Mouse (Mus musculus) neural tube, embryonic 14.5 days (tissue): Measurements from ENCODE around the gene Ppp1ca. TPM values are rescaled to one million over a fixed set of nuclear protein-coding genes. Genes with fewer than 3 reads are reported as not detected.

Experiments
- microRNA-seq: library from miRNA; unstranded; fragments of <30 nt; microRNA quantifications from one replicate; pipeline ENCODE4, GENCODE M21; 2016
- polyA plus RNA-seq: library from polyadenylated mRNA; unstranded; fragments of >200 nt; fragmentation: Nextera tagmentation; extraction: Ambion mirVana; gene quantifications from 2 replicates; pipeline ENCODE4 v1.2.1, GENCODE M21; 2014

The Ppp1ca gene
- polyA plus RNA-seq, 1 experiment from 2014 or later: 574 TPM

Small RNAs within 50 kb of the gene (microRNA-seq; reads per million reads assigned to microRNA genes)
- gene Gm26115: not detected

Other genes starting within 250 kb of the Ppp1ca start
- not detected in 2 replicates for gene Aldh3b3, start 233.4 kb upstream of the Ppp1ca start, polyA plus RNA-seq
- 0.15 and 0.40 TPM in 2 replicates for gene Aldh3b2, start 219.7 kb upstream of the Ppp1ca start, polyA plus RNA-seq
- gene Acy3, start 205.5 kb upstream of the Ppp1ca start, polyA plus RNA-seq: 1.6 and 3.0 TPM in 2 replicates
- not detected in 2 replicates for gene Tbx10, start 199.3 kb upstream of the Ppp1ca start, polyA plus RNA-seq
- gene Nudt8, start 191.5 kb upstream of the Ppp1ca start, polyA plus RNA-seq: 29.4 and 33.7 TPM in 2 replicates
- gene Gm49405, start 191.4 kb upstream of the Ppp1ca start, polyA plus RNA-seq: 3.8 and 4.9 TPM in 2 replicates
- 6.2 and 6.5 TPM in 2 replicates for gene Doc2g, start 188.8 kb upstream of the Ppp1ca start, polyA plus RNA-seq
- gene Ndufv1, start 179.3 kb upstream of the Ppp1ca start, polyA plus RNA-seq: 241 and 262 TPM in 2 replicates
- 437 and 484 TPM in 2 replicates for gene Gstp1, start 154.1 kb upstream of the Ppp1ca start, polyA plus RNA-seq
- 2.4 TPM in 1 of 2 replicates, not detected in the other for gene Gstp2, start 146.0 kb upstream of the Ppp1ca start, polyA plus RNA-seq
- gene Gstp3, start 132.5 kb upstream of the Ppp1ca start, polyA plus RNA-seq: not detected in 2 replicates
- gene Cabp2, start 110.5 kb upstream of the Ppp1ca start, polyA plus RNA-seq: not detected in 2 replicates
- gene Cdk2ap2, start 94.9 kb upstream of the Ppp1ca start, polyA plus RNA-seq: 78.3 and 81.1 TPM in 2 replicates
- gene Pitpnm1, start 92.1 kb upstream of the Ppp1ca start, polyA plus RNA-seq: 65.1 and 76.5 TPM in 2 replicates
- 98.8 and 110 TPM in 2 replicates for gene Aip, start 66.2 kb upstream of the Ppp1ca start, polyA plus RNA-seq
- not detected in 2 replicates for gene Gpr152, start 52.3 kb upstream of the Ppp1ca start, polyA plus RNA-seq
- 0.13 and 0.31 TPM in 2 replicates for gene Cabp4, start 48.0 kb upstream of the Ppp1ca start, polyA plus RNA-seq
- gene Coro1b, start 43.4 kb upstream of the Ppp1ca start, polyA plus RNA-seq: 86.9 and 105 TPM in 2 replicates
- 0.51 and 1.0 TPM in 2 replicates for gene Ptprcap, start 38.5 kb upstream of the Ppp1ca start, polyA plus RNA-seq
- 40.9 and 45.1 TPM in 2 replicates for gene Rps6kb2, start 28.7 kb upstream of the Ppp1ca start, polyA plus RNA-seq
- 3.0 and 6.1 TPM in 2 replicates for gene Carns1, start 16.6 kb upstream of the Ppp1ca start, polyA plus RNA-seq
- 0.79 and 1.1 TPM in 2 replicates for gene Tbc1d10c, start 781 bp upstream of the Ppp1ca start, polyA plus RNA-seq
- 23.0 and 23.7 TPM in 2 replicates for gene Rad9a, start 9.6 kb downstream of the Ppp1ca start, polyA plus RNA-seq
- 0.78 and 1.5 TPM in 2 replicates for gene Clcf1, start 22.2 kb downstream of the Ppp1ca start, polyA plus RNA-seq
- gene AC109138.7, start 22.3 kb downstream of the Ppp1ca start, polyA plus RNA-seq: not detected in 2 replicates
- gene Pold4, start 39.8 kb downstream of the Ppp1ca start, polyA plus RNA-seq: 21.1 and 22.6 TPM in 2 replicates
- 12.2 and 14.0 TPM in 2 replicates for gene Ssh3, start 77.1 kb downstream of the Ppp1ca start, polyA plus RNA-seq
- gene Ankrd13d, start 91.1 kb downstream of the Ppp1ca start, polyA plus RNA-seq: 50.7 and 62.9 TPM in 2 replicates
- 33.0 and 34.3 TPM in 2 replicates for gene Grk2, start 114.2 kb downstream of the Ppp1ca start, polyA plus RNA-seq
- gene Kdm2a, start 206.2 kb downstream of the Ppp1ca start, polyA plus RNA-seq: 39.1 and 46.3 TPM in 2 replicates
- gene Rhod, start 247.4 kb downstream of the Ppp1ca start, polyA plus RNA-seq: 2.6 and 6.1 TPM in 2 replicates